Mouse (Mus musculus) heart, embryonic 13.5 days (tissue): ENCODE results near the gene Gpr155. TPM values are rescaled to one million over a fixed set of nuclear protein-coding genes. Genes with fewer than 3 reads are reported as not detected.
A peak's percentile ranks its signal among the peaks of the same experiment; 100 is the strongest.

Experiments
- ATAC-seq: fragments of 200-750 bp; cut with Nextera tagmentation; 2 replicates; pipeline ENCODE4 v1.8.0; 2017; ENCODE audit warnings: moderate TSS enrichment; ENCODE audit not compliant: insufficient number of reproducible peaks, low FRiP score, low TSS enrichment; ENCODE audit errors: extremely low read depth
- H3K27ac ChIP-seq: fragments of 300-500 bp; sonication (generic); replicated peaks from 2 replicates; pipeline ENCODE4 v1.5.1; 2015; ENCODE audit warnings: moderate library complexity, mild to moderate bottlenecking, inconsistent platforms
- H3K27me3 ChIP-seq: fragments of 300-500 bp; sonication (generic); replicated peaks from 2 replicates; pipeline ENCODE4 v1.6.1; 2015; ENCODE audit warnings: mild to moderate bottlenecking, inconsistent platforms
- H3K36me3 ChIP-seq: fragments of 300-500 bp; sonication (generic); 2 replicates; pipeline ENCODE4 v1.6.1; 2015; ENCODE audit warnings: mild to moderate bottlenecking, inconsistent platforms
- H3K4me1 ChIP-seq: fragments of 300-500 bp; sonication (generic); 2 replicates; pipeline ENCODE4 v1.6.1; 2015; ENCODE audit warnings: inconsistent platforms
- H3K4me2 ChIP-seq: fragments of 300-500 bp; sonication (generic); 2 replicates; pipeline ENCODE4 v1.6.1; 2015; ENCODE audit warnings: inconsistent platforms, mild to moderate bottlenecking, moderate library complexity
- H3K4me3 ChIP-seq: fragments of 300-500 bp; sonication (generic); 2 replicates; pipeline ENCODE4 v1.5.1; 2015; ENCODE audit warnings: moderate library complexity, mild to moderate bottlenecking, inconsistent platforms
- H3K9ac ChIP-seq: fragments of 300-500 bp; sonication (generic); 2 replicates; pipeline ENCODE4 v1.6.1; 2015; ENCODE audit warnings: inconsistent platforms, mild to moderate bottlenecking, moderate library complexity
- H3K9me3 ChIP-seq: fragments of 300-500 bp; sonication (generic); 2 replicates; pipeline ENCODE4 v1.6.1; 2016; ENCODE audit warnings: inconsistent platforms
- WGBS: fragments of 180-500 bp; shearing (Covaris S2); methylation state at CpG from one replicate; pipeline ENCODE4 v1.1.7; 2015; ENCODE audit warnings: mixed read lengths; 5-methylcytosine and 5-hydroxymethylcytosine counted together
- polyA plus RNA-seq: library from polyadenylated mRNA; unstranded; fragments of >200 nt; fragmentation: Nextera tagmentation; extraction: Ambion mirVana; gene quantifications from 2 replicates; pipeline ENCODE4 v1.2.1, GENCODE M21; 2015

The Gpr155 gene
- polyA plus RNA-seq, 1 experiment from 2014 or later: 4.8 TPM

DNA sequence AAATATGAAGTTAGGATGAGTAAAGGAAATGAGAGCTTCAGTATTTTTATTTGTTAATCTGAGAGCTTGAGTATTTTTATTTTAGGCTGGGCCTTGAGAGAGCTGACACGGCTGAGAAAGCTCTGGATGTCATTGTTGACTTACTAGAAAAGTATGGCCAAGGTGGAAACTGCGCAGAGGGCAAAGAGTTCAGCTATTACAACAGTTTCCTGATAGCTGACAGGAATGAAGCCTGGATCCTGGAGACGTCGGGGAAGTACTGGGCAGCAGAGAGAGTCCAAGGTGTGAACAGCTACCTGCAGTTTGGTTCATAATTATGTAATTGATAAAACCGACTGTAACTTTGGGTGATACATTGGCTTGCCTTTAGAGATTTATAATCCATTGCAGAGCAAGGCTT is 67.2 kb downstream of the Gpr155 start:
- no peak for ATAC-seq
- H3K9ac ChIP-seq: no peak overlapping the region
- WGBS: 72% methylated on average over 5 of the region's 5 CpGs
- H3K9me3 ChIP-seq: no peaks in the 10 kb centered on the region
- no peaks in the 10 kb centered on the region for H3K27me3 ChIP-seq
- H3K4me3 ChIP-seq: no peak overlapping the region
- H3K27ac ChIP-seq: no peak overlapping the region
- H3K4me2 ChIP-seq: no peak overlapping the region
- no peaks in the 10 kb centered on the region for H3K4me1 ChIP-seq
- peaks cover 27% of the 10 kb centered on the region for H3K36me3 ChIP-seq

DNA sequence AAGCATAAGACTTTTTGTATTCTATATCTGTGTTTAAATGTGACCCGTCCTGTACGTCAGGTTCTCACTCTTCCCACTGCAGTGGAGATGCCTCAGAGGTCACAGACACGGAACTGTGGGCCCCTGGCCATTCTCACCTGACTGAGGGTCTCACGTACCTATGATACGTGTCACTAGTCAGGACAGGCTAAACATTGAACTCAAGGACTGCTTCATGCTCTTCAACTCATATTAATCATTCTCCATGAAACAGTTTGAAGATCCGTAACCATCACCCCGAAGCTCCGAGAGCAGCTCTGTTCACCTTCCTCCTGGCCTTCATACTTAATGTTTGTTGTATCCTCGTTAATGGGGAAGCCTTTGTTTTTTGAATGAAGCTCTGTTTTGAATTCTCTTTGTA is 68.9 kb downstream of the Gpr155 start:
- Histone ChIP-seq H3K9me3 (no peaks in the 10 kb centered on the region), H3K9ac (no peak overlapping the region), H3K4me2 (no peak overlapping the region), H3K4me1 (peaks cover 6% of the 10 kb centered on the region; the same call in 1 of the 2 replicates), H3K27me3 (no peaks in the 10 kb centered on the region), H3K36me3 (peaks cover 24% of the 10 kb centered on the region), H3K4me3 (no peak overlapping the region), H3K27ac (no peak overlapping the region)
- no peak for ATAC-seq
- WGBS: 89% methylated on average over 9 of the region's 9 CpGs

DNA sequence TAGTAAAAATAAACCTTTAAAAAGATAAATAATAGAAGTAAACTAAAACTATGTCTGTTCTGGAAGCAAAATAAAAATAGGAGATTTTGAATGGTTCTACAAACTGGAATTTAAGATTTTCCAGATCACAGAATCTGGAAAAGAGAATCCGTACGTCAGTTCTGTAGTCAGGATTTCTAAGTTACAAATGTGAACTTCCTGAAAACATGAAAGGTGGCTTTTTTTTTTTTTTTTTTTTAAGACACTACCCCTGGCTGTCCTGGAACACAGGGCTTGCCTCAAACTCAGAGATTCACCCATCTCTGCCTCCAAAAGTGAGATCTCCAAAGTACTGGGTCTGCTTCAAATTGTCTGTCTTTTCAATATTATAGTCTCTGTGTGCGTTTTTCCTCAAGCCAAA is 72.1 kb downstream of the Gpr155 start:
- WGBS: 87% methylated on average over 3 of the region's 3 CpGs
- no peak overlapping the region for H3K27ac ChIP-seq
- no peaks in the 10 kb centered on the region for H3K9me3 ChIP-seq
- H3K4me1 ChIP-seq: peaks cover 21% of the 10 kb centered on the region
- H3K4me2 ChIP-seq: no peak overlapping the region
- ATAC-seq: no peak
- H3K4me3 ChIP-seq: no peak overlapping the region
- no peaks in the 10 kb centered on the region for H3K27me3 ChIP-seq
- no peak overlapping the region for H3K9ac ChIP-seq
- H3K36me3 ChIP-seq: peaks cover 29% of the 10 kb centered on the region

DNA sequence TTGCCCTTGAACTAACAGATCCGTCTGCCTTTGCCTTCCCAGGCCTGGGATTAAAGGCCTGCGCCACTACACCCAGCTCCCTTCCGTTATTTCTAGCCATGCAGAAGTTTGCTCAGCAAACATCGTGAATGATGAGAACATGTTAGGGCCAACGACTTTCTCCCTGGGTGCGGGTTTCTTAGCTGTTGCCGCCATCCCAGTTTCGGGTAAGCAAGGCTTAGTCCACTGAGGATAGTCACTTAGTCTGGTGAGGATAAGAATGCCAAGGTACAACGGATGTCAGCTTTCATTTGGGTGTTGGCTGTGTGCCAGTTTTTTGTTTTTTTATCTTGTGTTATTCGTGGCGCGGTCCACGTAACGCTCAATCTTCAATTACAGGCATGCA is 73.3 kb downstream of the Gpr155 start:
- ATAC-seq: no peak
- WGBS: 23% methylated on average over 14 of the region's 14 CpGs
- H3K4me1 ChIP-seq: peaks cover 21% of the 10 kb centered on the region

DNA sequence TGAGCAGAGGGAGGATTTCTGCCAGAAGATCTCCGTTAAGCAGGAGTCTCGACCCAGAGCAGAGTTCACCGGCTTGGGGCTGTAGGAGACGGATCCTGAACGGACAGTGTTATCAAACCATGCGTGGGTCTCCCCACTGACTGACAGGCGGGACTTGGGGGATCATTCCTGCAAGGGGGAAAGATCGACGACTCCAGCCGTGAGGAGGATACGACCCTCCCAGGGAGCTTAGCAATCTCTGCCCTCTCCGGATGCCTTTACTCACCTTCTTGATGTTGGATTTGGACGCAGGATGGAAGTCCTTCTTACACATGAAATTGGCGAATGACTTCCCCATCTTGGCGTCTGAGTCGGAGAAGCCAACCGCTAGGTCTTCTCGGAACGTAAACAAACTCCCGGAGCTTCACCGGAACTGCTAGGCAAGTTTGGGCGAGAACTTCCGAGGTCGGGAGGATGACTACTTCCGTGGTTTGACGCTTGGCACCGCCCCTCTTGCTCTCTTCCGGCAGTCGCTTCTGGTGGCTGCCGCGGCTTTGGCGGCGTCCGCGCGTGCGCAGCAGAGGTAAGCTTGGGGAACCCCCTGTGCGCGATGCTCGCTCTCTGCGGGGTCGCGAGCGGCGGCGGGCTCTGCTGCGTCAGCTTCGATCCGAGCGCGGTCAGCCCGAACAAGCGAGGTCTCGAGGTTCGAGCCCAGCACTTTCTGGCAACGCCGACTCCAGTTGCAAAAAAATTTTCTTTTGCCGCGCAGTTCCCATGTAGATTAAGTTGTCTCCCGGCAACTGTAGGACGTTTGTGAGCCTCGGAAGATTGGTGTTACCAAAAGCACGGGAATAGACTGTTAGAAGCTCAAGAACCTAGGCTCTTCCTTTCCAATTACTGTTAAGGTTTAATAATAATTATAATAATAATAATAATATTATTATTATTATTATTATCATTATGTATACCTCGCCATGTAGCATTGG is 73.9 kb downstream of the Gpr155 start, which contains the start of the genes Scrn3 and Cir1:
Gene Scrn3, plus strand, starts transcription at position 450 of the 965 bp plus-strand sequence.
Gene Cir1, minus strand, starts transcription at position 550 of the 965 bp plus-strand sequence.
- Histone ChIP-seq H3K9ac (peak within 1 kb of the TSS; percentile 92), H3K36me3 (peaks cover 37% of the 10 kb centered on the region), H3K4me1 (peaks cover 21% of the 10 kb centered on the region), H3K4me2 (peak within 1 kb of the TSS; percentile 95), H3K9me3 (no peaks in the 10 kb centered on the region), H3K27ac (peak within 1 kb of the TSS; percentile 90), H3K4me3 (peak within 1 kb of the TSS; percentile 96), H3K27me3 (no peaks in the 10 kb centered on the region)
- under 1% methylated on average over 64 of the region's 64 CpGs for WGBS
- peak; percentile 89 for ATAC-seq

More for the DNA sequence above, 73.3 kb downstream of the Gpr155 start:
- peak overlapping the region; percentile 90 for H3K27ac ChIP-seq
- H3K4me3 ChIP-seq: peak overlapping the region; percentile 96
- no peaks in the 10 kb centered on the region for H3K27me3 ChIP-seq
- peaks cover 34% of the 10 kb centered on the region for H3K36me3 ChIP-seq
- H3K9ac ChIP-seq: peak overlapping the region; percentile 92
- no peaks in the 10 kb centered on the region for H3K9me3 ChIP-seq
- H3K4me2 ChIP-seq: peak overlapping the region; percentile 75

DNA sequence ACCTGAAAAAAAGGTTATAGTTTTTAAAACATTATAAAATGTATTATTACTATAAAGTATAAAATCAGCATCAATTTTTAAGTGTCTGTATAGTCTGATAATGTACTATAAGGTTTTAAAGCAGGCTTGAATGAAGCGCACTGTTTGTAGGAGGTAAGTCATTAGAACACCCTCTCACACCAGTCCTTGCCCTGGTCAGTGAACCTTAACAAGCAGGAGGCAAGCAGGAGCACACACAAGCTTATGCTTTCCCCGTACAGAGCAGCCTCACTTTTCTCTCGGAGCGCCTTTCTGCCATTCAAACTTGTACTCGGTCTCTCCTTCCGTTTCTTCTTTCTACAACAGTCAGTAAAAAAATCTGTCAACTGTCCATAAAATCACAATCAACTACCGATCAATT is 80.4 kb downstream of the Gpr155 start:
- Histone ChIP-seq H3K36me3 (peaks cover 87% of the 10 kb centered on the region), H3K4me1 (peaks cover 6% of the 10 kb centered on the region), H3K4me2 (no peak overlapping the region), H3K9me3 (no peaks in the 10 kb centered on the region), H3K27ac (no peak overlapping the region), H3K4me3 (no peak overlapping the region), H3K27me3 (no peaks in the 10 kb centered on the region), H3K9ac (no peak overlapping the region)
- 89% methylated on average over 7 of the region's 7 CpGs for WGBS
- ATAC-seq: no peak

DNA sequence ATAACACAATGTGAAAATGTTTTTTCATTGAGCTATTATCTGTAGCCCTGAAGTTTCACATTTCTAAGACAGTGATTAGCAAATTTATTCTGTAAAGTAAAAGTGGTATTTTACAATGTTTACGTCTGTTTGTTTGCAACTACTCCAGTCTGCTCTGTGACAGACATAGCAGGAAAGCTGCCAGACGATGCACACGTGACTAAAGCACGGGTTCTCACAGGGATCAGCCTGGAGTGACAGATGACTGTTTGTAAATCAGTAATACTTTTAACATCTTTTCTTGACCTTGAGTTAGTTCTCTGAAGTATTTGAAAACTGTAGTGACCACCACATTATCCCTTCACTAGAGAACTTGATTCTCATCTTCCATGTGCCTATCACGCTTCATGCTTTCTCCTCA is 81.9 kb downstream of the Gpr155 start:
- Histone ChIP-seq H3K4me3 (no peak overlapping the region), H3K9ac (no peak overlapping the region), H3K27me3 (no peaks in the 10 kb centered on the region), H3K4me2 (no peak overlapping the region), H3K9me3 (no peaks in the 10 kb centered on the region), H3K27ac (no peak overlapping the region), H3K4me1 (no peaks in the 10 kb centered on the region), H3K36me3 (peaks cover 80% of the 10 kb centered on the region)
- WGBS: 83% methylated on average over 5 of the region's 5 CpGs
- ATAC-seq: no peak

DNA sequence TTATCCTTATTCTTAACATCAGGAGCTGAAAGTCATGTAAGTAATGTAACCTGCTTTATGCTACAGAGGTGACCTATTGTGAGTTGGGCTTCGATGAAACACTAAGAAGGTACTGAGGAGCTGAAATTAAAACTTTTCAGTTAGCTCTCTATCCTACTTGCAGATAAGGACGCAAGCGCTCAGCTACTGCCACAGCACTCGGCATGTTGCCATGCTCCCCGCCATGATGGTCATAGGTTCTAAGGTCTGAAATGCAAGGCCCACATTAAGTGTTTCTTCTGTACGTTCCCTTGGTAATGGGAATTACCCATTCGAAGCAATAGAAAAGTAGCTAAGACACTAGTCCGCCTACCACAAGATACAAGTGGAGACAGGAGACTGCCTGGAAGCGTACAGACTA is 83.7 kb downstream of the Gpr155 start:
- no peaks in the 10 kb centered on the region for H3K4me1 ChIP-seq
- no peak overlapping the region for H3K27ac ChIP-seq
- H3K27me3 ChIP-seq: no peaks in the 10 kb centered on the region
- H3K36me3 ChIP-seq: peaks cover 75% of the 10 kb centered on the region
- no peak for ATAC-seq
- no peak overlapping the region for H3K4me2 ChIP-seq
- H3K4me3 ChIP-seq: no peak overlapping the region
- 87% methylated on average over 9 of the region's 9 CpGs for WGBS
- no peak overlapping the region for H3K9ac ChIP-seq
- no peaks in the 10 kb centered on the region for H3K9me3 ChIP-seq

DNA sequence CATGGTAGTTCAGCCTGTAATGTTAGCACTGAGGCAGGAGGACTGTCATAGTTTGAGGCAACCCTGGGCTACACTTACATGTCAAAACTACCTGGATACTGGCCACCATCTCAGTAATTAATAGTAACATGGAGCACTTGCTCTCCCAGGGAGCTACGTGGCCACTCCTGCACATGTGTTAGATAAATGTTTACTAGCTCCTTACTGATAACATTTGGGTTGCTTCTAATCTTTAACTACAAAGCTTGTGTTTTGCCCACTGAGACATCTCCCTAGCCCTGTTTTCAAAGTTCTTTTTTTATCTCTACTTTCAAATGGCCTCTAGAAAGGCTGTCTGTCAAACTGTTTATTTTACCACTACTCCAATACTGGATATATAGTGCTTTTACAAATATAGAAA is 84.4 kb downstream of the Gpr155 start:
- ATAC-seq: no peak
- peaks cover 72% of the 10 kb centered on the region for H3K36me3 ChIP-seq
- WGBS: 50% methylated on average over 1 of the region's 1 CpGs
- no peak overlapping the region for H3K9ac ChIP-seq
- H3K27ac ChIP-seq: no peak overlapping the region
- H3K4me3 ChIP-seq: no peak overlapping the region
- no peaks in the 10 kb centered on the region for H3K27me3 ChIP-seq
- no peaks in the 10 kb centered on the region for H3K9me3 ChIP-seq
- no peak overlapping the region for H3K4me2 ChIP-seq
- no peaks in the 10 kb centered on the region for H3K4me1 ChIP-seq

DNA sequence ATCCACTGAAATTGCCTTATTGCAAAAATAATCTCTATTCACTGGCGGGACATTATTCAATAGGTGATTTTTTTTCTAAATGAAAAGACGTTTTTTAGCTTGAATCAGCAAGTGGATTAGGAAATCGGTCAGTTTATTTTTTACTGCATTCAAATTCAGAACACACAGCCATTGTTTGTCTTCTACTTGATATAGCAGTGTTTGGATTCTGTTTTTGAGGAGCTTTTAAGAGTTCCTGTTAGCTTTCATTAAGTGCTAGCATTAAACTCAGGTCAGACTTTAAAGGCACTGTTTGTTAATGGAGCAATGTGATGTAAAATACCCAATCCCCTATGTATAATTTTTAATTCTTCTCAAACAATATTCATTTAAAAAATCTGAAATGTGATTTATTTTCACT is 87.5 kb downstream of the Gpr155 start:
- Histone ChIP-seq H3K9ac (no peak overlapping the region), H3K9me3 (no peaks in the 10 kb centered on the region), H3K27me3 (no peaks in the 10 kb centered on the region), H3K4me2 (no peak overlapping the region), H3K36me3 (peaks cover 64% of the 10 kb centered on the region), H3K4me1 (no peaks in the 10 kb centered on the region), H3K27ac (no peak overlapping the region), H3K4me3 (no peak overlapping the region)
- ATAC-seq: no peak
- WGBS: 86% methylated on average over 3 of the region's 3 CpGs

DNA sequence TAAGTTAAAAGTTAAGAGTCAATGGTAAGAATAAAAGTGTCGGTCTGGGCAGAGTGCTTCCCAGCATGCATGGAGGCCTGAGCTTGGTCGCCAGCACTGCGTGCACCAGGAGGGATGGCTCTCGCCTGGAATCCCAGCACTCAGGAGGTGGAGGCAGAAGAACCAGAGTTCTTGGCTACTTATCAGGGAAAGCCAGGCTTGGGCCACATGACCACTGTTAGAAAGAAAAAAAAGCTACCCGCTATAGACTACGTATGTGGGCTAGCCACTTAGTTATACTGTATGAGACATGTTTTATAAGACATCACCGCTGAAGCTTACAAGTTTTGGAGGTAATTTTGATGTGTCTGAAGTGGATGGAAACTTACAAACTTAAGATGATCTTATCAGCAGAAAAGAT is 88.2 kb downstream of the Gpr155 start:
- no peak for ATAC-seq
- H3K4me2 ChIP-seq: no peak overlapping the region
- no peak overlapping the region for H3K27ac ChIP-seq
- H3K4me1 ChIP-seq: no peaks in the 10 kb centered on the region
- 72% methylated on average over 7 of the region's 7 CpGs for WGBS
- no peak overlapping the region for H3K9ac ChIP-seq
- no peak overlapping the region for H3K4me3 ChIP-seq
- H3K36me3 ChIP-seq: peaks cover 59% of the 10 kb centered on the region
- no peaks in the 10 kb centered on the region for H3K9me3 ChIP-seq
- H3K27me3 ChIP-seq: no peaks in the 10 kb centered on the region

DNA sequence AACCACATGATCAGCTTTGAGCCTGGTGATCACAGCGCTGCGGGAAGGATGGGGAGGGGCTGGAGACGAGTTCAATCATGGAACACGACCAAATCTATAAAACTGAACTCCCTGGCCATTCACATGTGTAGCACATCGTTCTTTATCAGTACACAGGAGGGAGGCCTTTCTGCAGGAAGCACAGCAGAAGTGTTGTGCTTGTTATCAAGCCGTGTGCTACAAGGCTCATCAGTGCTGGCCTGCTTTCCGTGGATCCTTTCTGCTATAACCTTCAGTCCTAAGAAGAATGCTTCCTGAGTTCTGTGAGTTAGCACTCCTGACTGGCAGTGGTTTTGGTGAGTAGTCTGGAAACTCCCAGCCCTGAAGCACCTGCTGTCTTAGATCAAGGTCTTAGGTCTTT is 91.3 kb downstream of the Gpr155 start:
- WGBS: 62% methylated on average over 7 of the region's 7 CpGs
- ATAC-seq: no peak
- H3K4me2 ChIP-seq: no peak overlapping the region

More for the DNA sequence above, 91.3 kb downstream of the Gpr155 start:
- Histone ChIP-seq H3K36me3 (peaks cover 63% of the 10 kb centered on the region), H3K4me3 (no peak overlapping the region), H3K9ac (no peak overlapping the region), H3K4me1 (no peaks in the 10 kb centered on the region), H3K9me3 (no peaks in the 10 kb centered on the region), H3K27me3 (no peaks in the 10 kb centered on the region), H3K27ac (no peak overlapping the region)
